Mouse (Mus musculus): Measurements from ENCODE around the gene Sypl2.
"Not testable (repeated sequence)": the region's sequence is repeated elsewhere in the genome, so short reads cannot be mapped to it uniquely, and the experiment has no call there.

The Sypl2 gene

GRCm38 (mm10) chr3:108226558-108227350, at the start of gene Sypl2:
Gene Sypl2, minus strand, starts transcription at chr3:108226648.
- DNase-seq (ENCODE audit: low spot score): no peak

- no peak for DNase-seq (ENCODE audit: low spot score)
Observed at GRCm38 (mm10) chr3:108259319-108259718, 32.9 kb upstream of the Sypl2 start.

- DNase-seq (ENCODE audit: low spot score): no peak
Observed at GRCm38 (mm10) chr3:108257831-108258500, 31.5 kb upstream of the Sypl2 start.

GRCm38 (mm10) chr3:108256719-108257637, 30.5 kb upstream of the Sypl2 start, which contains the start of gene Psma5:
Gene Psma5, plus strand, starts transcription at chr3:108256926.
- peak; percentile 91 for DNase-seq (ENCODE audit: low spot score)

GRCm38 (mm10) chr3:108246857-108247256, 20.4 kb upstream of the Sypl2 start:
- no peak for DNase-seq (ENCODE audit: low spot score)

GRCm38 (mm10) chr3:108241243-108241839, 14.9 kb upstream of the Sypl2 start:
- no peak for DNase-seq (ENCODE audit: low spot score)

GRCm38 (mm10) chr3:108237474-108238102, 11.1 kb upstream of the Sypl2 start:
- DNase-seq (ENCODE audit: low spot score): not testable (repeated sequence)

GRCm38 (mm10) chr3:108231646-108232045, 5.2 kb upstream of the Sypl2 start:
- no peak for DNase-seq (ENCODE audit: low spot score)

GRCm38 (mm10) chr3:108227521-108227920, 1.1 kb upstream of the Sypl2 start:
- DNase-seq (ENCODE audit: low spot score): no peak

GRCm38 (mm10) chr3:108225711-108226557, 514 bp downstream of the Sypl2 start:
- no peak for DNase-seq (ENCODE audit: low spot score)

GRCm38 (mm10) chr3:108220661-108221060, 5.8 kb downstream of the Sypl2 start:
- DNase-seq (ENCODE audit: low spot score): no peak

GRCm38 (mm10) chr3:108214734-108215133, 11.7 kb downstream of the Sypl2 start:
- peak; percentile 26 for DNase-seq (ENCODE audit: low spot score)

GRCm38 (mm10) chr3:108212406-108212805, 14.0 kb downstream of the Sypl2 start:
- DNase-seq (ENCODE audit: low spot score): no peak

- DNase-seq (ENCODE audit: low spot score): no peak
Observed at GRCm38 (mm10) chr3:108211845-108212244, 14.6 kb downstream of the Sypl2 start.

GRCm38 (mm10) chr3:108210771-108211139, 15.7 kb downstream of the Sypl2 start, which contains the start of gene Atxn7l2:
Gene Atxn7l2, minus strand, starts transcription at chr3:108210934.
- no peak for DNase-seq (ENCODE audit: low spot score)

- peak; percentile 92 for DNase-seq (ENCODE audit: low spot score)
Observed at GRCm38 (mm10) chr3:108209946-108210770, 16.3 kb downstream of the Sypl2 start.

- no peak for DNase-seq (ENCODE audit: low spot score)
Observed at GRCm38 (mm10) chr3:108209536-108209935, 16.9 kb downstream of the Sypl2 start.

GRCm38 (mm10) chr3:108209001-108209400, 17.4 kb downstream of the Sypl2 start:
- no peak for DNase-seq (ENCODE audit: low spot score)

- DNase-seq (ENCODE audit: low spot score): no peak
Observed at GRCm38 (mm10) chr3:108206731-108207375, 19.6 kb downstream of the Sypl2 start.

Measured in ovary, postnatal 36 days (tissue).